Mouse (Mus musculus) MEL (cell line): ENCODE measurements around the gene Ambra1. TPM values are rescaled to one million over a fixed set of nuclear protein-coding genes. Genes with fewer than 3 reads are reported as not detected.

Experiments
- DNase-seq: peaks from one replicate; pipeline ENCODE4 v3.0.0; 2011; ENCODE audit warnings: low read depth, low spot score
- H3K27ac ChIP-seq: 2 replicates; pipeline ENCODE4 v1.5.1; 2012; ENCODE audit warnings: low read depth, mild to moderate bottlenecking, control low read depth, low read length, moderate library complexity; ENCODE audit not compliant: control insufficient read depth
- H3K27me3 ChIP-seq, 2 experiments: fragments of 150-350 bp in 1 of 2; sonication (generic) in 1 of 2; 2 replicates each; pipeline ENCODE4 v1.6.1; 2012; ENCODE audit warnings: low read length in 2 of 2, mild to moderate bottlenecking in 2 of 2, improper control_type of control experiment in 1 of 2, moderate library complexity in 1 of 2; ENCODE audit not compliant: insufficient read depth in 2 of 2, control insufficient read depth in 1 of 2
- H3K36me3 ChIP-seq, 2 experiments: 2 replicates each; pipeline ENCODE4 v1.6.1; 2012 to 2014; ENCODE audit warnings: low read length in 2 of 2, improper control_type of control experiment in 1 of 2, inconsistent platforms in 1 of 2, mild to moderate bottlenecking in 1 of 2; ENCODE audit not compliant: insufficient read depth in 2 of 2, control insufficient read depth in 1 of 2
- H3K4me1 ChIP-seq, 2 experiments: fragments of 150-350 bp in 1 of 2; sonication (generic) in 1 of 2; 2 replicates each; pipeline ENCODE4 v1.6.1; 2012; ENCODE audit warnings: low read length in 2 of 2, improper control_type of control experiment in 1 of 2, mild to moderate bottlenecking in 1 of 2; ENCODE audit not compliant: insufficient read depth in 2 of 2, control insufficient read depth in 1 of 2
- H3K4me3 ChIP-seq, 2 experiments: fragments of 150-350 bp in 1 of 2; sonication (generic) in 1 of 2; 2 replicates each; pipeline ENCODE4 v1.5.1; 2012; ENCODE audit warnings: low read depth in 2 of 2, low read length in 2 of 2, mild to moderate bottlenecking in 2 of 2, moderate library complexity in 2 of 2, control low read depth in 1 of 2, improper control_type of control experiment in 1 of 2; ENCODE audit not compliant: control insufficient read depth in 1 of 2, insufficient read depth in 1 of 2
- H3K79me2 ChIP-seq: 2 replicates; pipeline ENCODE4 v1.6.1; 2012; ENCODE audit warnings: mild to moderate bottlenecking, low read length, moderate library complexity; ENCODE audit not compliant: control insufficient read depth, poor library complexity, insufficient read depth
- H3K9ac ChIP-seq: 2 replicates; pipeline ENCODE4 v1.6.1; 2012; ENCODE audit warnings: low read depth, mild to moderate bottlenecking, control low read depth, low read length, moderate library complexity; ENCODE audit not compliant: control insufficient read depth, poor library complexity, severe bottlenecking
- H3K9me3 ChIP-seq: fragments of 150-350 bp; sonication (generic); replicated peaks from 2 replicates; pipeline ENCODE4 v1.6.1; 2012; ENCODE audit warnings: mild to moderate bottlenecking, low read length, improper control_type of control experiment, moderate library complexity; ENCODE audit not compliant: insufficient read depth
- BHLHE40 ChIP-seq: IDR thresholded peaks from 2 replicates; pipeline ENCODE4 v1.6.1; 2012; ENCODE audit warnings: low read depth, mild to moderate bottlenecking, inconsistent platforms, low read length, improper control_type of control experiment, borderline replicate concordance
- CHD2 ChIP-seq: IDR thresholded peaks from 2 replicates; pipeline ENCODE4 v1.6.1; 2011; ENCODE audit warnings: low read length, improper control_type of control experiment
- E2F4 ChIP-seq: IDR thresholded peaks from 2 replicates; pipeline ENCODE4 v1.6.1; 2011; ENCODE audit warnings: low read depth, low read length, improper control_type of control experiment, borderline replicate concordance
- ELF1 ChIP-seq: IDR thresholded peaks from 2 replicates; pipeline ENCODE4 v1.6.1; 2014; ENCODE audit warnings: low read depth, mild to moderate bottlenecking, inconsistent platforms, low read length, improper control_type of control experiment, moderate library complexity
- ETS1 ChIP-seq: IDR thresholded peaks from 2 replicates; pipeline ENCODE4 v1.6.1; 2012; ENCODE audit warnings: low read depth, mild to moderate bottlenecking, inconsistent platforms, low read length, improper control_type of control experiment, moderate library complexity
- GABPA ChIP-seq: IDR thresholded peaks from 2 replicates; pipeline ENCODE4 v1.6.1; 2012; ENCODE audit warnings: low read depth, mild to moderate bottlenecking, inconsistent platforms, low read length, improper control_type of control experiment, moderate library complexity
- GATA1 ChIP-seq: IDR thresholded peaks from 2 replicates; pipeline ENCODE4 v1.6.1; 2011; ENCODE audit warnings: low read depth, low read length, improper control_type of control experiment
- JUND ChIP-seq: IDR thresholded peaks from 2 replicates; pipeline ENCODE4 v1.6.1; 2011; ENCODE audit warnings: low read depth, mild to moderate bottlenecking, improper control_type of control experiment, low read length
- MAFK ChIP-seq: IDR thresholded peaks from 2 replicates; pipeline ENCODE4 v1.6.1; 2011; ENCODE audit warnings: low read depth, mild to moderate bottlenecking, low read length, improper control_type of control experiment, borderline replicate concordance
- MEF2A ChIP-seq: IDR thresholded peaks from 2 replicates; pipeline ENCODE4 v1.6.1; 2014; ENCODE audit warnings: low read depth, mild to moderate bottlenecking, inconsistent platforms, low read length, improper control_type of control experiment; ENCODE audit not compliant: poor library complexity, insufficient replicate concordance, severe bottlenecking; ENCODE audit errors: extremely low read depth
- MXI1 ChIP-seq: IDR thresholded peaks from 2 replicates; pipeline ENCODE4 v1.6.1; 2011; ENCODE audit warnings: mild to moderate bottlenecking, low read depth, low read length, improper control_type of control experiment
- MYB ChIP-seq: IDR thresholded peaks from 2 replicates; pipeline ENCODE4 v1.6.1; 2011; ENCODE audit warnings: mild to moderate bottlenecking, low read depth, low read length, improper control_type of control experiment
- MYC ChIP-seq: IDR thresholded peaks from 2 replicates; pipeline ENCODE4 v1.6.1; 2011; ENCODE audit warnings: low read depth, mild to moderate bottlenecking, low read length, improper control_type of control experiment, moderate library complexity
- NELFE ChIP-seq: IDR thresholded peaks from 2 replicates; pipeline ENCODE4 v1.6.1; 2011; ENCODE audit warnings: low read depth, low read length, improper control_type of control experiment
- NRF1 ChIP-seq: IDR thresholded peaks from 2 replicates; pipeline ENCODE4 v1.6.1; 2014; ENCODE audit warnings: low read depth, mild to moderate bottlenecking, inconsistent platforms, low read length, improper control_type of control experiment, moderate library complexity; ENCODE audit not compliant: poor library complexity, insufficient read depth, severe bottlenecking
- POLR2A ChIP-seq, 2 experiments: IDR thresholded peaks; 2 replicates each; pipeline ENCODE4 v1.6.1; 2011 to 2012; ENCODE audit warnings: low read length in 2 of 2, mild to moderate bottlenecking in 2 of 2, control low read depth in 1 of 2, improper control_type of control experiment in 1 of 2, low read depth in 1 of 2, moderate library complexity in 1 of 2; ENCODE audit not compliant: control insufficient read depth in 1 of 2, insufficient read depth in 1 of 2, poor library complexity in 1 of 2
- POLR2AphosphoS5 ChIP-seq: IDR thresholded peaks from 2 replicates; pipeline ENCODE4 v1.6.1; 2012; ENCODE audit warnings: low read depth, borderline replicate concordance, mild to moderate bottlenecking, inconsistent platforms, low read length, moderate library complexity, mixed read lengths
- RCOR1 ChIP-seq: IDR thresholded peaks from 2 replicates; pipeline ENCODE4 v1.6.1; 2012; ENCODE audit warnings: low read depth, mild to moderate bottlenecking, inconsistent platforms, low read length, improper control_type of control experiment
- SIN3A ChIP-seq: IDR thresholded peaks from 2 replicates; pipeline ENCODE4 v1.6.1; 2012; ENCODE audit warnings: low read length, improper control_type of control experiment, inconsistent platforms
- TAL1 ChIP-seq: IDR thresholded peaks from 2 replicates; pipeline ENCODE4 v1.6.1; 2012; ENCODE audit warnings: mild to moderate bottlenecking, inconsistent platforms, low read length, moderate library complexity, mixed read lengths
- TBP ChIP-seq: IDR thresholded peaks from 2 replicates; pipeline ENCODE4 v1.8.0; 2011; ENCODE audit warnings: low read depth, low read length, improper control_type of control experiment
- TCF12 ChIP-seq: IDR thresholded peaks from 2 replicates; pipeline ENCODE4 v1.6.1; 2014; ENCODE audit warnings: low read depth, mild to moderate bottlenecking, inconsistent platforms, low read length, improper control_type of control experiment, moderate library complexity
- UBTF ChIP-seq: IDR thresholded peaks from 2 replicates; pipeline ENCODE4 v1.6.1; 2012; ENCODE audit warnings: low read depth, mild to moderate bottlenecking, inconsistent platforms, low read length, improper control_type of control experiment, moderate library complexity, borderline replicate concordance; ENCODE audit not compliant: insufficient read depth
- USF1 ChIP-seq: IDR thresholded peaks from 2 replicates; pipeline ENCODE4 v1.6.1; 2014; ENCODE audit warnings: low read depth, mild to moderate bottlenecking, inconsistent platforms, low read length, improper control_type of control experiment, moderate library complexity
- ZC3H11A ChIP-seq: IDR thresholded peaks from 2 replicates; pipeline ENCODE4 v1.6.1; 2012; ENCODE audit warnings: low read depth, mild to moderate bottlenecking, inconsistent platforms, low read length, improper control_type of control experiment
- ZKSCAN1 ChIP-seq: IDR thresholded peaks from 2 replicates; pipeline ENCODE4 v1.6.1; 2012; ENCODE audit warnings: low read depth, mild to moderate bottlenecking, inconsistent platforms, low read length, improper control_type of control experiment, moderate library complexity
- ZMIZ1 ChIP-seq: IDR thresholded peaks from 2 replicates; pipeline ENCODE4 v1.6.1; 2012; ENCODE audit warnings: low read depth, mild to moderate bottlenecking, inconsistent platforms, low read length, improper control_type of control experiment, moderate library complexity
- ZNF384 ChIP-seq: IDR thresholded peaks from 2 replicates; pipeline ENCODE4 v1.6.1; 2012; ENCODE audit warnings: low read depth, mild to moderate bottlenecking, inconsistent platforms, low read length, improper control_type of control experiment
- polyA plus RNA-seq, 2 experiments: library from polyadenylated mRNA; stranded (reverse) in 1 of 2; unstranded in 1 of 2; fragments of >175 nt in 1 of 2; fragments of >200 nt in 1 of 2; gene quantifications; 2 replicates each; pipeline versions ENCODE4 v1.2.1 to v1.2.4; 2012; ENCODE audit warnings: low replicate concordance in 2 of 2, low read depth in 1 of 2; ENCODE audit not compliant: insufficient read length in 2 of 2, insufficient read depth in 1 of 2, missing spikeins in 1 of 2
- total RNA-seq: library from RNA; depleted of rRNA; stranded (reverse); fragments of 300-350 nt; gene quantifications from 2 replicates; pipeline ENCODE4 v1.2.3, GENCODE M21; 2012

Gene Ambra1
- total and polyA plus RNA-seq, 3 experiments: 14.6 to 24.7 TPM; not detected in 1

- Histone ChIP-seq H3K9ac (no peak overlapping the region), H3K4me3 (no peak overlapping the region), H3K4me1 (peaks cover 6 to 11% of the 10 kb centered on the region in 2 experiments), H3K9me3 (no peaks in the 10 kb centered on the region), H3K27ac (no peak overlapping the region), H3K27me3 (no peaks in the 10 kb centered on the region), H3K79me2 (peaks cover 19% of the 10 kb centered on the region), H3K36me3 (peaks cover 1 to 14% of the 10 kb centered on the region in 2 experiments; a peak in 3 of 4 replicates)
- no peak for DNase-seq
- TF ChIP-seq E2F4: no peak
- TF ChIP-seq ETS1: no peak
- no peak for TF ChIP-seq RCOR1
- no peak for TF ChIP-seq NRF1
- no peak for TF ChIP-seq ZMIZ1
- no peak for TF ChIP-seq CHD2
- no peak for TF ChIP-seq JUND
- TF ChIP-seq MAFK: no peak
- no peak for TF ChIP-seq MYB
- no peak for TF ChIP-seq GATA1
- TF ChIP-seq USF1: no peak
- no peak for TF ChIP-seq TAL1
- TF ChIP-seq MEF2A: no peak
- TF ChIP-seq ELF1: no peak
- TF ChIP-seq GABPA: no peak
- no peak for TF ChIP-seq TCF12
- no peak for TF ChIP-seq ZNF384
Measured at GRCm38 (mm10) chr2:91708361-91708760, 21.6 kb upstream of the Ambra1 start.

GRCm38 (mm10) chr2:91710272-91711234 lies 19.4 kb upstream of the Ambra1 start, which contains the start of the genes Atg13 and Harbi1:
TSS of gene Atg13 (minus strand) at chr2:91710576.
TSS of gene Harbi1 (plus strand) at chr2:91710852.
- H3K27me3 ChIP-seq: no peaks in the 10 kb centered on the region
- H3K9me3 ChIP-seq: no peaks in the 10 kb centered on the region
- peaks cover 0 to 19% of the 10 kb centered on the region in 2 experiments; a peak in 3 of 4 replicates for H3K36me3 ChIP-seq
- DNase-seq: peak; percentile 96
- peaks cover 19% of the 10 kb centered on the region for H3K79me2 ChIP-seq
- peak within 1 kb of the TSS; percentile 89 for H3K27ac ChIP-seq
- peak within 1 kb of the TSS; percentile 86 for H3K9ac ChIP-seq
- H3K4me1 ChIP-seq: peaks cover 6 to 13% of the 10 kb centered on the region in 2 experiments
- peak within 1 kb of the TSS; percentile 80 to 85 for H3K4me3 ChIP-seq
- TF ChIP-seq RCOR1: no peak
- no peak for TF ChIP-seq UBTF
- peak; percentile 89 for TF ChIP-seq BHLHE40
- peak; percentile 79 for TF ChIP-seq MXI1
- 0 out of 2 replicates have a peak, but pooled peaks have one; percentile 58 for TF ChIP-seq MYC
- TF ChIP-seq ETS1: peak; percentile 34; the same call in 1 of the 2 replicates
- TF ChIP-seq TAL1: no peak
- peak; percentile 24 for TF ChIP-seq TCF12
- no peak for TF ChIP-seq CHD2
- TF ChIP-seq TBP: no peak; the same call in 1 of the 2 replicates
- TF ChIP-seq JUND: no peak
- TF ChIP-seq MEF2A: 0 out of 2 replicates have a peak, but pooled peaks have one; percentile 14
- peak; percentile 62 for TF ChIP-seq NRF1
- TF ChIP-seq SIN3A: peak; percentile 88
- TF ChIP-seq POLR2A (IDR thresholded peaks at IDR 0.05; ENCODE audit: control insufficient read depth in 1 of 2, insufficient read depth in 1 of 2, low read depth in 1 of 2, low read length in 2 of 2, poor library complexity in 1 of 2): peak; percentile 75 to 86
- no peak for TF ChIP-seq POLR2AphosphoS5
- TF ChIP-seq ZC3H11A: peak; percentile 100
- TF ChIP-seq NELFE: peak; percentile 82
- no peak for TF ChIP-seq ZKSCAN1
